Mouse (Mus musculus) heart, adult 2 months (tissue): ENCODE results near the gene Armc2. TPM values are rescaled to one million over a fixed set of nuclear protein-coding genes. Genes with fewer than 3 reads are reported as not detected.

ENCODE experiments used
- DNase-seq, 2 experiments: peaks; one replicate each; pipeline ENCODE4 v3.0.0; 2021
- H3K27ac ChIP-seq: fragments of 200-600 bp; 2 replicates; pipeline ENCODE4 v1.8.1; 2022
- H3K27me3 ChIP-seq: fragments of 200-500 bp; 2 replicates; pipeline ENCODE4 v1.6.1; 2012; ENCODE audit warnings: mild to moderate bottlenecking, low read length, inconsistent platforms, mixed read lengths; ENCODE audit not compliant: control insufficient read depth, insufficient read depth
- H3K36me3 ChIP-seq: fragments of 200-500 bp; 2 replicates; pipeline ENCODE4 v1.6.1; 2012; ENCODE audit warnings: low read length, inconsistent platforms; ENCODE audit not compliant: control insufficient read depth, insufficient read depth
- H3K4me1 ChIP-seq: fragments of 200-500 bp; 2 replicates; pipeline ENCODE4 v1.6.1; 2011; ENCODE audit warnings: low read length; ENCODE audit not compliant: control insufficient read depth, insufficient read depth
- H3K4me3 ChIP-seq: fragments of 200-600 bp; 2 replicates; pipeline ENCODE4 v1.8.1; 2022
- H3K79me2 ChIP-seq: fragments of 200-500 bp; replicated peaks from 2 replicates; pipeline ENCODE4 v1.6.1; 2012; ENCODE audit warnings: mild to moderate bottlenecking, inconsistent platforms, low read length, moderate library complexity, mixed read lengths; ENCODE audit not compliant: control insufficient read depth, insufficient read depth
- H3K9ac ChIP-seq: fragments of 200-500 bp; 2 replicates; pipeline ENCODE4 v1.6.1; 2012; ENCODE audit warnings: low read depth, mild to moderate bottlenecking, control low read depth, inconsistent platforms, low read length, mixed read lengths
- CTCF ChIP-seq: fragments of 200-600 bp; IDR thresholded peaks from 2 replicates; pipeline ENCODE4 v1.8.1; 2022; ENCODE audit warnings: antibody characterized with exemption, mild to moderate bottlenecking, moderate library complexity
- EP300 ChIP-seq: fragments of 200-500 bp; IDR thresholded peaks from 2 replicates; pipeline ENCODE4 v1.6.1; 2011; ENCODE audit warnings: low read depth, low read length, control low read depth; ENCODE audit not compliant: insufficient read depth
- POLR2A ChIP-seq: fragments of 200-500 bp; IDR thresholded peaks from 2 replicates; pipeline ENCODE4 v1.6.1; 2011; ENCODE audit warnings: mild to moderate bottlenecking, low read depth, low read length, control low read depth; ENCODE audit not compliant: insufficient read depth
- WGBS: fragments of 180-500 bp; shearing (Covaris S2); methylation state at CpG from one replicate; pipeline ENCODE4 v1.1.7; 2018; 5-methylcytosine and 5-hydroxymethylcytosine counted together
- intact Hi-C: fragments of 180-260 bp; cut with DNase I; formaldehyde crosslinking; loops from one replicate; pipeline ENCODE4 v1.15.1; 2025
- polyA plus RNA-seq: library from polyadenylated mRNA; depleted of rRNA; stranded (reverse); fragments of >200 nt; gene quantifications from 2 replicates; pipeline ENCODE4 v1.2.3, GENCODE M21; 2012
- total RNA-seq, 2 experiments: library from RNA; stranded (reverse); gene quantifications; 2 replicates each; pipeline ENCODE4 v1.2.3; 2021

The Armc2 gene
- total and polyA plus RNA-seq, 3 experiments: 6.4 to 22.8 (median 16.7) TPM

GRCm38 (mm10) chr10:42029502-42029901, 11.3 kb upstream of the Armc2 start:
- 81% methylated on average over 5 of the region's 5 CpGs for WGBS
- no peaks in the 10 kb centered on the region for H3K27me3 ChIP-seq
- DNase-seq: no peak
- no peak overlapping the region for H3K27ac ChIP-seq
- no peak overlapping the region for H3K4me3 ChIP-seq
- no peak overlapping the region for H3K9ac ChIP-seq
- intact Hi-C loops: loop anchor here (5.0 kb wide), 1 partner anchor 37 kb away; no protein-coding TSS in a partner anchor
- H3K4me1 ChIP-seq: peaks cover 1% of the 10 kb centered on the region; the same call in 1 of the 2 replicates
- H3K79me2 ChIP-seq: no peaks in the 10 kb centered on the region
- TF ChIP-seq EP300 (no peak), CTCF (peak; percentile 28), POLR2A (no peak)
- no peaks in the 10 kb centered on the region for H3K36me3 ChIP-seq

- WGBS: 70% methylated on average over 11 of the region's 11 CpGs
- TF ChIP-seq EP300 (no peak), CTCF (no peak), POLR2A (no peak)
Observed at GRCm38 (mm10) chr10:42027337-42027736, 9.1 kb upstream of the Armc2 start.

GRCm38 (mm10) chr10:42024406-42024805, 6.2 kb upstream of the Armc2 start:
- intact Hi-C loops: no loop called here

More at GRCm38 (mm10) chr10:42027337-42027736, 9.1 kb upstream of the Armc2 start:
- DNase-seq: no peak
- Histone ChIP-seq H3K4me3 (no peak overlapping the region), H3K79me2 (no peaks in the 10 kb centered on the region), H3K9ac (no peak overlapping the region), H3K36me3 (no peaks in the 10 kb centered on the region), H3K4me1 (peaks cover 1% of the 10 kb centered on the region), H3K27me3 (no peaks in the 10 kb centered on the region), H3K27ac (no peak overlapping the region)
- intact Hi-C loops: loop anchor here (5.0 kb wide), 1 partner anchor 35 kb away; no protein-coding TSS in a partner anchor

GRCm38 (mm10) chr10:42021536-42021935, 3.3 kb upstream of the Armc2 start:
- WGBS: 72% methylated on average over 9 of the region's 9 CpGs
- Histone ChIP-seq H3K36me3 (no peaks in the 10 kb centered on the region), H3K4me1 (peaks cover 3% of the 10 kb centered on the region), H3K27me3 (no peaks in the 10 kb centered on the region; the same call in 1 of the 2 replicates), H3K4me3 (no peak overlapping the region), H3K79me2 (no peaks in the 10 kb centered on the region), H3K27ac (no peak overlapping the region), H3K9ac (no peak overlapping the region)
- DNase-seq: no peak
- intact Hi-C loops: no loop called here
- TF ChIP-seq POLR2A (no peak), CTCF (no peak), EP300 (no peak)

More at GRCm38 (mm10) chr10:42024406-42024805, 6.2 kb upstream of the Armc2 start:
- TF ChIP-seq EP300 (no peak), CTCF (no peak), POLR2A (no peak)
- no peaks in the 10 kb centered on the region; the same call in 1 of the 2 replicates for H3K4me1 ChIP-seq
- H3K4me3 ChIP-seq: no peak overlapping the region
- no peaks in the 10 kb centered on the region for H3K27me3 ChIP-seq
- WGBS: 62% methylated on average over 6 of the region's 6 CpGs
- no peak overlapping the region for H3K27ac ChIP-seq
- no peaks in the 10 kb centered on the region for H3K36me3 ChIP-seq
- H3K79me2 ChIP-seq: no peaks in the 10 kb centered on the region
- DNase-seq: no peak
- no peak overlapping the region for H3K9ac ChIP-seq

GRCm38 (mm10) chr10:42014086-42014485, 4.2 kb downstream of the Armc2 start:
- intact Hi-C loops: no loop called here
- no peak for TF ChIP-seq POLR2A
- no peak for TF ChIP-seq EP300
- no peak for TF ChIP-seq CTCF
- Histone ChIP-seq H3K36me3 (no peaks in the 10 kb centered on the region), H3K9ac (no peak overlapping the region), H3K27ac (no peak overlapping the region), H3K4me1 (peaks cover 3% of the 10 kb centered on the region), H3K27me3 (no peaks in the 10 kb centered on the region; the same call in 1 of the 2 replicates), H3K4me3 (no peak overlapping the region), H3K79me2 (no peaks in the 10 kb centered on the region)
- 88% methylated on average over 5 of the region's 5 CpGs for WGBS
- DNase-seq: no peak

- Histone ChIP-seq H3K27me3 (no peaks in the 10 kb centered on the region), H3K27ac (no peak overlapping the region), H3K9ac (no peak overlapping the region), H3K36me3 (no peaks in the 10 kb centered on the region), H3K4me1 (no peaks in the 10 kb centered on the region), H3K79me2 (no peaks in the 10 kb centered on the region), H3K4me3 (no peak overlapping the region)
- 73% methylated on average over 10 of the region's 10 CpGs for WGBS
- intact Hi-C loops: no loop called here
- TF ChIP-seq POLR2A (no peak), CTCF (no peak), EP300 (no peak)
- no peak for DNase-seq
Observed at GRCm38 (mm10) chr10:42010761-42011435, 7.3 kb downstream of the Armc2 start.
